Mouse (Mus musculus): ENCODE measurements around the gene Duxbl2. TPM values are rescaled to one million over a fixed set of nuclear protein-coding genes. Genes with fewer than 3 reads are reported as not detected.

Gene Duxbl2
- polyA plus RNA-seq (2017; shearing (Covaris generic)) = not detected

GRCm38 (mm10) chr14:26118150-26118549 lies at the start of gene Duxbl2:
Duxbl2 (plus strand) TSS chr14:26118349.

GRCm38 (mm10) chr14:26081216-26081615 lies 36.9 kb upstream of the Duxbl2 start, which contains the start of gene Cphx2:
Cphx2 (plus strand) TSS chr14:26081516.

GRCm38 (mm10) chr14:26081997-26082396 lies 36.2 kb upstream of the Duxbl2 start, which contains the start of gene Cphx3:
Cphx3 (plus strand) TSS chr14:26082297.

Other genes starting within 250 kb of the Duxbl2 start
- under 1 TPM in 1 of 2 experiments, not detected in 1; 0.12 TPM for gene Plac9a, start 215.2 kb upstream of the Duxbl2 start, polyA plus RNA-seq (2017; shearing (Covaris generic))
- 1 to 10 TPM; 2.8 to 10.0 TPM for gene Tmem254a, start 190.7 kb upstream of the Duxbl2 start, polyA plus RNA-seq (2017; shearing (Covaris generic))
- under 1 TPM in 1 of 2 experiments, not detected in 1; 0.69 TPM for gene Cphx1, start 180.0 kb upstream of the Duxbl2 start, polyA plus RNA-seq (2017; shearing (Covaris generic))
- gene Duxbl1, start 139.8 kb upstream of the Duxbl2 start, polyA plus RNA-seq (2017; shearing (Covaris generic)) = under 1 TPM; 0.07 to 0.50 TPM
- not detected for gene Gm9780, start 75.6 kb upstream of the Duxbl2 start, polyA plus RNA-seq (2017; shearing (Covaris generic))
- gene Tmem254c, start 51.0 kb upstream of the Duxbl2 start, polyA plus RNA-seq (2017; shearing (Covaris generic)) = 100 to 1,000 TPM in 1 of 2 experiments, 10 to 100 TPM in 1; 85.3 to 115 TPM
- under 1 TPM in 1 of 2 experiments, not detected in 1; 0.53 TPM for gene Cphx2, start 36.8 kb upstream of the Duxbl2 start, polyA plus RNA-seq (2017; shearing (Covaris generic))
- not detected for gene Cphx3, start 36.1 kb upstream of the Duxbl2 start, polyA plus RNA-seq (2017; shearing (Covaris generic))
- gene Plac9b, start 64.1 kb downstream of the Duxbl2 start, polyA plus RNA-seq (2017; shearing (Covaris generic)) = 1 to 10 TPM in 1 of 2 experiments, not detected in 1; 1.3 TPM
- 10 to 100 TPM; 27.8 to 40.3 TPM for gene Tmem254b, start 88.7 kb downstream of the Duxbl2 start, polyA plus RNA-seq (2017; shearing (Covaris generic))
- gene Duxbl3, start 139.6 kb downstream of the Duxbl2 start, polyA plus RNA-seq (2017; shearing (Covaris generic)) = not detected